Mouse (Mus musculus): ENCODE measurements around the gene Ccnc. TPM values are rescaled to one million over a fixed set of nuclear protein-coding genes. Genes with fewer than 3 reads are reported as not detected.
A peak's percentile ranks its signal among the peaks of the same experiment; 100 is the strongest.

Ccnc gene
- polyA plus RNA-seq, 1 experiment from 2014 or later = 68.5 TPM

DNA sequence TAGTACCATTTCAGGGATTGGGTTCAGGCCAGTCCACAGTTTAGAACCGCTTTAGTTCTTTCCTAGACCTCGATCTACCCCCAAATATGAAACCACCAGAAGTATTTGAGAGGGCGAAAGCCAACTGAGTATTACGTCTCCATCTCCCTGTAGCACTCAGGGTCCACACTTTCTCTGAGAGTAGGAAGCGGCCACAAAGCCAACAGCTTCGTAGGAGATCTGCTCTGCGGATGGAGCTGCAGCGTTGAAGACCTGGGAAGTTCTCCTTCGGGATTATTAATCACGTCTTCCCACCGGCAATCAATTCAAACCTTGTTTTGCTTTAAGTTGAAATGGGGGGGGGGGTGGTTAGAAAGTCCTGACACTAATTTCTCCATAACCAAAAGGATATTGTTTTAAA lies 41.1 kb upstream of the Ccnc start:
- no peak overlapping the region for H3K9ac ChIP-seq (replicated peaks; ENCODE audit: low read depth, low read length)
- H3K4me3 ChIP-seq (replicated peaks; ENCODE audit: low read length) = no peak overlapping the region
- no peak overlapping the region for H3K4me2 ChIP-seq (ENCODE audit: low read length)
- H3K27me3 ChIP-seq (replicated peaks; ENCODE audit: control insufficient read depth, insufficient read depth, low read length) = peaks cover 63% of the 10 kb centered on the region
- H3K27ac ChIP-seq (ENCODE audit: low read length) = no peak overlapping the region
- H3K36me3 ChIP-seq (ENCODE audit: control insufficient read depth, insufficient read depth) = no peaks in the 10 kb centered on the region
- ATAC-seq = no peak
- whole genome bisulfite sequencing = 2% methylated on average over 11 of the region's 11 CpGs
- H3K9me3 ChIP-seq (ENCODE audit: control insufficient read depth, low read length) = no peaks in the 10 kb centered on the region
- H3K4me1 ChIP-seq (replicated peaks; ENCODE audit: control insufficient read depth, insufficient read depth, low read length) = peaks cover 18% of the 10 kb centered on the region

- ATAC-seq = no peak
- no peak overlapping the region for H3K27ac ChIP-seq (ENCODE audit: low read length)
- peaks cover 60% of the 10 kb centered on the region for H3K27me3 ChIP-seq (replicated peaks; ENCODE audit: control insufficient read depth, insufficient read depth, low read length)
- no peak overlapping the region for H3K4me2 ChIP-seq (ENCODE audit: low read length)
- no peak overlapping the region for H3K4me3 ChIP-seq (replicated peaks; ENCODE audit: low read length)
- H3K9me3 ChIP-seq (ENCODE audit: control insufficient read depth, low read length) = no peaks in the 10 kb centered on the region
- WGBS = 3% methylated on average over 5 of the region's 5 CpGs
- no peak overlapping the region for H3K9ac ChIP-seq (replicated peaks; ENCODE audit: low read depth, low read length)
- no peaks in the 10 kb centered on the region for H3K36me3 ChIP-seq (ENCODE audit: control insufficient read depth, insufficient read depth)
- H3K4me1 ChIP-seq (replicated peaks; ENCODE audit: control insufficient read depth, insufficient read depth, low read length) = peaks cover 18% of the 10 kb centered on the region
These were observed 40.6 kb upstream of the Ccnc start for GRCm38 (mm10) chr4:21686934-21687333.

DNA sequence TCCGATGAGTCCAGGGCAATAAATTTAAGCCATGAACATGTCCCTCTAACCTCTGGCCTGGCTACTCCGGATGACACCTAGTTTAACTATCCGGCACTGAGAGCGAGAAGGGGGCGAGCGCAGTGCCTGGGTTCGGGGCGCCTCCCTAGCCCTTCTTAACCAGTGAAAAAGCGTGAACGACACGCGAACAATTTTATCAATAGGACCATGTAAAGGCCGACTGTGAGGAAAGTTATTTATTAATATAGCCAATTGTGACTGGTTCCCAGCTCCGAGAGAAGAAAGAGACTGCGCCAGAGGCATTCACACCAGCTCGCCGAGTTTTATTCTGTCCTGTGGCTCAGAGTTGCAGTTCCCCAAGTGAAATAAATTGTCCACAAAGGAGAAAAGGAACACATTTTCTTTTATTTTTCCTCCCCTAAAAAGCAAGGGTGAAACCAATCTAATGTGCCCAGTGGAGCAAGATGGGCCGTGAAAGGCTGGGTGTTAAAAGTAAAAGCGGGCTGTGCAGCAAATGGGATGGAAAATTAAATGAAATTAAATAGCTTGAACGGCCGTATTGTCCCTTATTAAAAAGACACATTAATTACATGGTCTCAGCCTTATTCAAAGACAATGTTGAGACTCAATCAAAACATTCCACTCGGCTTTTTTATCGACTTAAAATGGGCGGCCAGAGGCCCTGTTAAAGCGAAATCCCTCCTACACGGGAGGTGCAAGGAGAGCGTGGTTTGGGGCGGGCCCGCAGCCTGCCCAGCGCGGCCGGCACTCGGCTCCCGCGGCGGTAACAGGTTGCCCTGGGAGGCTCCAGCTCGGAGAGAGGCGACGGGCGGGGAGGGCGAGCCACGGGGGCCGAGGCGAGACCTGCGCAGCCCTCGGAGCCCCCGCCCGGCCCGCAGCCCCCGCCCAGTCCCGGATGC lies 39.5 kb upstream of the Ccnc start:
- peak overlapping the region; percentile 56 for H3K27ac ChIP-seq (ENCODE audit: low read length)
- under 1% methylated on average over 51 of the region's 51 CpGs for WGBS
- ATAC-seq = peak; percentile 75

DNA sequence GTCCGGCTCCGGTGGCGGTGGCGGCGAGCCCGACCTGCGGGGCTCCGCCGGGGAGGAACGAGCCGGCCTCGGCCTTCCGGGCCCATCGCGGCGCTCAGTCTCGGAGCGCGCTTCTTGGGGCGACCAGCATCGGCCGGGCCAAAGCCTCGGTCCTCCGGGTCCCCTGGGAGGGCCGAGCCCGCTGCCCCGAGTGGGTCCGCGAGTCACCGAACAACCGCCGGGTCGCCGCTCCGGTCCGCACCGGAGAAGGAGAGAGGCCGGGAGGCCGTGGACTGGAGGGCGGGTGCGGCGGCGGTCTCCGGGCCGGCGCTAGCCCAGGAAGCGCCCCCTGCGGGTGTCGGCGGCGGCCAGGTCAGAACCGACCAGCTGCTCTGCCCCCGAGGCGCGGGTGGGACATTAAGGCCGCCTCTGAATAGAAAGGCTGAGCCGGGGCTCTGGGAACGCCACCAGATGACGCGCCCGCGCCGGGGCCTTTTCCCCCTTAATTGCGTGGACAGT lies 38.7 kb upstream of the Ccnc start:
- peak overlapping the region; percentile 56 for H3K27ac ChIP-seq (ENCODE audit: low read length)
- WGBS = under 1% methylated on average over 49 of the region's 64 CpGs
- peak overlapping the region; percentile 45 for H3K4me3 ChIP-seq (replicated peaks; ENCODE audit: low read length)
- H3K36me3 ChIP-seq (ENCODE audit: control insufficient read depth, insufficient read depth) = no peaks in the 10 kb centered on the region
- peak overlapping the region; percentile 51 for H3K9ac ChIP-seq (replicated peaks; ENCODE audit: low read depth, low read length)
- H3K4me1 ChIP-seq (replicated peaks; ENCODE audit: control insufficient read depth, insufficient read depth, low read length) = peaks cover 18% of the 10 kb centered on the region
- no peaks in the 10 kb centered on the region for H3K9me3 ChIP-seq (ENCODE audit: control insufficient read depth, low read length)
- peak overlapping the region; percentile 76 for H3K4me2 ChIP-seq (ENCODE audit: low read length)
- peak; percentile 41 for ATAC-seq
- peaks cover 58% of the 10 kb centered on the region for H3K27me3 ChIP-seq (replicated peaks; ENCODE audit: control insufficient read depth, insufficient read depth, low read length)

More for the DNA sequence above, 39.5 kb upstream of the Ccnc start:
- no peaks in the 10 kb centered on the region for H3K36me3 ChIP-seq (ENCODE audit: control insufficient read depth, insufficient read depth)
- no peaks in the 10 kb centered on the region for H3K9me3 ChIP-seq (ENCODE audit: control insufficient read depth, low read length)
- peak overlapping the region; percentile 51 for H3K9ac ChIP-seq (replicated peaks; ENCODE audit: low read depth, low read length)
- H3K27me3 ChIP-seq (replicated peaks; ENCODE audit: control insufficient read depth, insufficient read depth, low read length) = peaks cover 59% of the 10 kb centered on the region
- H3K4me1 ChIP-seq (replicated peaks; ENCODE audit: control insufficient read depth, insufficient read depth, low read length) = peaks cover 18% of the 10 kb centered on the region
- peak overlapping the region; percentile 76 for H3K4me2 ChIP-seq (ENCODE audit: low read length)
- peak overlapping the region; percentile 45 for H3K4me3 ChIP-seq (replicated peaks; ENCODE audit: low read length)

DNA sequence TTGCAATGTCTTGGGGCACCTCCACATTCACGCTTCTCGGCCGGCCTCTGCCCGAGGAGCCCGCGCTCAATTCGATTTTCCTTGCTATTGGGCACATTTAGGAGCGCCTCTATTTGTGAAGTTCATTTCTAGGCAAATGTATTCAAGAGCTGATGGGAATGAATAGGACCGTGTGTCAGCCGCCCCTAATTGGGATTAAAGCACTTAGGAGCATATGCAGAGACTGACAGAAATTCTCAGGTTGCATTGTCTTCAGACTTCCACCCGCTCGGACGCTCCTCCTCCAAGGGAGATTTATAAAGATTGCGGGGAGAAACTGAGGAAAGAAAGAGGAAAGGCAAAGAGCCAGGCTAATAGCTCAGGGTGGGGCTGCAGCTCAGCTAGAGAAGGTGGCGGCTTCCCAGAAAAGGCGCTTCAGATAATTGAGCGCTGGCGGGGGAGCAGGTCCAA lies 38.0 kb upstream of the Ccnc start:
- Histone ChIP-seq H3K4me1 (replicated peaks; ENCODE audit: control insufficient read depth, insufficient read depth, low read length) (peaks cover 18% of the 10 kb centered on the region), H3K9ac (replicated peaks; ENCODE audit: low read depth, low read length) (no peak overlapping the region), H3K4me3 (replicated peaks; ENCODE audit: low read length) (peak overlapping the region; percentile 45), H3K27ac (ENCODE audit: low read length) (no peak overlapping the region), H3K36me3 (ENCODE audit: control insufficient read depth, insufficient read depth) (no peaks in the 10 kb centered on the region), H3K9me3 (ENCODE audit: control insufficient read depth, low read length) (no peaks in the 10 kb centered on the region), H3K27me3 (replicated peaks; ENCODE audit: control insufficient read depth, insufficient read depth, low read length) (peaks cover 55% of the 10 kb centered on the region), H3K4me2 (ENCODE audit: low read length) (peak overlapping the region; percentile 76)
- WGBS = under 1% methylated on average over 18 of the region's 18 CpGs
- peak; percentile 69 for ATAC-seq

GRCm38 (mm10) chr4:21690221-21690620 lies 37.3 kb upstream of the Ccnc start:
- 3% methylated on average over 7 of the region's 7 CpGs for WGBS

DNA sequence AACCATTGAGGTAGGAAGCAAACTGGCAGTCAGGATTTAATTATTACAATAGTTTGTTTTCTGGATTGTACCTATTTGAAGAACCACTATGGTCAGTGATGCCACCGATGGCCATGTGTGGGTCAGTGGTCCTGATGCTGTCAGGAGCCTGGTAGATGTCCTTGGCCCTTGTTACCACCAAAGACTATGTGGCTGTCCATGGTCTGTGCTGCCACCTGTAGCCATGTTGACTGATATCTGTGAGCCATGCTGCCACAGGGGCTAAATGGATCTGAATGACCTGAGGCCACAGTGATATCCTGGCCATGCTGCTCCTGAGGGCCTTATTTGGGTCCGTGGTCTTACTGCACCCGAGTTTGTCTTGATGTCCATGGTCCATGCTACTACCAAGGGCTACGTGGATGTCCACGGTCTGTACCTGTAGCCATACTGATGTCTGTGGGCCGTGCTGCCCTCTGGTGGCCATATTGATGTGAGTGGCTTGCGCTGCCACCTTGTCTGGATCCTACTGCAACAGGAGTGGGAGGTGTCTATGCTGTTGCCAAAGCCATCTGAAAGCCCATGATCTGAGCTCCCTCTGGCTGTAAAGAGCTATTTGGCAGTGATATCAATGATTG lies 31.8 kb upstream of the Ccnc start:
- no peaks in the 10 kb centered on the region for H3K4me1 ChIP-seq (replicated peaks; ENCODE audit: control insufficient read depth, insufficient read depth, low read length)
- 25% methylated on average over 7 of the region's 7 CpGs for WGBS
- no peak overlapping the region for H3K4me3 ChIP-seq (replicated peaks; ENCODE audit: low read length)
- ATAC-seq = peak; percentile 61; the same call in 1 of the 2 replicates
- H3K27me3 ChIP-seq (replicated peaks; ENCODE audit: control insufficient read depth, insufficient read depth, low read length) = peaks cover 38% of the 10 kb centered on the region
- no peak overlapping the region for H3K27ac ChIP-seq (ENCODE audit: low read length)
- no peak overlapping the region for H3K4me2 ChIP-seq (ENCODE audit: low read length)
- no peak overlapping the region for H3K9ac ChIP-seq (replicated peaks; ENCODE audit: low read depth, low read length)
- H3K9me3 ChIP-seq (ENCODE audit: control insufficient read depth, low read length) = no peaks in the 10 kb centered on the region
- H3K36me3 ChIP-seq (ENCODE audit: control insufficient read depth, insufficient read depth) = no peaks in the 10 kb centered on the region

More at GRCm38 (mm10) chr4:21690221-21690620, 37.3 kb upstream of the Ccnc start:
- no peak overlapping the region for H3K9ac ChIP-seq (replicated peaks; ENCODE audit: low read depth, low read length)
- no peak overlapping the region for H3K27ac ChIP-seq (ENCODE audit: low read length)
- H3K9me3 ChIP-seq (ENCODE audit: control insufficient read depth, low read length) = no peaks in the 10 kb centered on the region
- peaks cover 18% of the 10 kb centered on the region for H3K4me1 ChIP-seq (replicated peaks; ENCODE audit: control insufficient read depth, insufficient read depth, low read length)
- H3K4me2 ChIP-seq (ENCODE audit: low read length) = no peak overlapping the region
- ATAC-seq = no peak
- no peaks in the 10 kb centered on the region for H3K36me3 ChIP-seq (ENCODE audit: control insufficient read depth, insufficient read depth)
- H3K27me3 ChIP-seq (replicated peaks; ENCODE audit: control insufficient read depth, insufficient read depth, low read length) = peaks cover 55% of the 10 kb centered on the region
- no peak overlapping the region for H3K4me3 ChIP-seq (replicated peaks; ENCODE audit: low read length)

GRCm38 (mm10) chr4:21705046-21705445 lies 22.5 kb upstream of the Ccnc start:
- no peaks in the 10 kb centered on the region for H3K9me3 ChIP-seq (ENCODE audit: control insufficient read depth, low read length)
- H3K4me1 ChIP-seq (replicated peaks; ENCODE audit: control insufficient read depth, insufficient read depth, low read length) = no peaks in the 10 kb centered on the region
- ATAC-seq = no peak
- WGBS = 53% methylated on average over 1 of the region's 1 CpGs
- no peak overlapping the region for H3K9ac ChIP-seq (replicated peaks; ENCODE audit: low read depth, low read length)
- H3K4me3 ChIP-seq (replicated peaks; ENCODE audit: low read length) = no peak overlapping the region
- H3K27ac ChIP-seq (ENCODE audit: low read length) = no peak overlapping the region
- H3K36me3 ChIP-seq (ENCODE audit: control insufficient read depth, insufficient read depth) = no peaks in the 10 kb centered on the region
- no peak overlapping the region for H3K4me2 ChIP-seq (ENCODE audit: low read length)
- no peaks in the 10 kb centered on the region; the same call in 1 of the 2 replicates for H3K27me3 ChIP-seq (replicated peaks; ENCODE audit: control insufficient read depth, insufficient read depth, low read length)

DNA sequence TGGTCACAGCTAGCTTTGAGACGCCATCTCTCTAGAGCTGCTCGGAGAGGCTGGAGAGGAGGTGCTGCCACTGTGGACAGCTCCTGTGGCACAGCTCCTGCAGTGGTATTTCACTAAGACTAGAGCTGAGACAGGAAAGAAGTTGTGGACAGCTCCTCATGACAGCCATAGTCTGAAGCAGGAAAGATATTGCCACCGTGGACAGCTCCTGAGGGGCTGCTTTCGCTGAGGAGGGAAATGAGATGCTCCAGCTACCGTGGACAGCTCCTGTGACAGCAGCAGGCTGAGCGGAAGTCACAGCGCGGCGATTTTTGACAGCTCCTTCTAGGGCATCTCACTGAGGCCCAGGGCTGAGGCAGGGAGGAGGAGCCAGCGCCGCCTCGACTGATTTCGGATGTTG lies 15.4 kb upstream of the Ccnc start:
- peaks cover 10% of the 10 kb centered on the region for H3K27me3 ChIP-seq (replicated peaks; ENCODE audit: control insufficient read depth, insufficient read depth, low read length)
- H3K9me3 ChIP-seq (ENCODE audit: control insufficient read depth, low read length) = no peaks in the 10 kb centered on the region
- ATAC-seq = peak; percentile 49; the same call in 1 of the 2 replicates
- 4% methylated on average over 13 of the region's 13 CpGs for WGBS
- H3K4me2 ChIP-seq (ENCODE audit: low read length) = peak overlapping the region; percentile 48
- H3K27ac ChIP-seq (ENCODE audit: low read length) = no peak overlapping the region
- H3K36me3 ChIP-seq (ENCODE audit: control insufficient read depth, insufficient read depth) = no peaks in the 10 kb centered on the region
- H3K4me3 ChIP-seq (replicated peaks; ENCODE audit: low read length) = peak overlapping the region; percentile 14; the same call in 1 of the 2 replicates
- peak overlapping the region; percentile 25; the same call in 1 of the 2 replicates for H3K9ac ChIP-seq (replicated peaks; ENCODE audit: low read depth, low read length)
- H3K4me1 ChIP-seq (replicated peaks; ENCODE audit: control insufficient read depth, insufficient read depth, low read length) = peaks cover 5% of the 10 kb centered on the region
